Mouse (Mus musculus): ENCODE results near the gene Skap1. TPM values are rescaled to one million over a fixed set of nuclear protein-coding genes. Genes with fewer than 3 reads are reported as not detected.
A peak's percentile ranks its signal among the peaks of the same experiment; 100 is the strongest.

The Skap1 gene
- polyA plus RNA-seq, 1 experiment from 2014 or later: 15.2 TPM

DNA sequence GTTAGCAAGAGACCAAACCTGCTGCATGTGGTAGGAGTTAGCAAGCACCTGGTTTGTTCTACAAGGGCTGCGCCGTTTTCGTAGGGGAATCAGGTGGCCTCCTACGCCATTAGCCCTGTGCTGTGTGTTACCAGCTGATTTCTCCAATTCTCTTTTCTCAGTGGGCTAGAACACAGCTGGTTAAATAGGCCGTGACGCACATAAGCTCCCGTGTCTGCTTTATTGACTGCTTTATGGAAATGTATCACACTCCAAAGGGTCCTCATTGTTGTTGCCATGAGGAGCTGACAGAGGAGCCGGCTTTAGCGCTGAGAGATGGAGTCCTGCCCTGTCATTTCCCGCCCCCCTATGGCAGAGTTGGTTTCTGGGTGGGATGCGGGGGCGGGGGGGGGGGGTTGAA is 230.4 kb downstream of the Skap1 start:
- H3K27me3 ChIP-seq (ENCODE audit: control insufficient read depth, insufficient read depth, low read length): no peaks in the 10 kb centered on the region
- WGBS: 47% methylated on average over 12 of the region's 12 CpGs
- H3K4me3 ChIP-seq (ENCODE audit: low read length): no peak overlapping the region
- no peaks in the 10 kb centered on the region for H3K9me3 ChIP-seq (ENCODE audit: control insufficient read depth, low read length)
- no peak overlapping the region for H3K4me2 ChIP-seq (replicated peaks; ENCODE audit: low read depth, low read length)
- peaks cover 6% of the 10 kb centered on the region; the same call in 1 of the 2 replicates for H3K4me1 ChIP-seq (ENCODE audit: control insufficient read depth, insufficient read depth, low read length)
- 0 out of 2 replicates have a peak, but pooled peaks have one; percentile 21 for ATAC-seq (ENCODE audit: low FRiP score, low TSS enrichment)
- H3K36me3 ChIP-seq (ENCODE audit: control insufficient read depth, insufficient read depth, low read length): no peaks in the 10 kb centered on the region
- H3K27ac ChIP-seq (ENCODE audit: low read depth, low read length): no peak overlapping the region
- no peak overlapping the region for H3K9ac ChIP-seq (ENCODE audit: low read depth, low read length)

GRCm38 (mm10) chr11:96696168-96696727 is 231.9 kb downstream of the Skap1 start:
- no peaks in the 10 kb centered on the region for H3K27me3 ChIP-seq (ENCODE audit: control insufficient read depth, insufficient read depth, low read length)
- no peaks in the 10 kb centered on the region for H3K36me3 ChIP-seq (ENCODE audit: control insufficient read depth, insufficient read depth, low read length)
- H3K27ac ChIP-seq (ENCODE audit: low read depth, low read length): no peak overlapping the region
- WGBS: 59% methylated on average over 15 of the region's 15 CpGs
- H3K9me3 ChIP-seq (ENCODE audit: control insufficient read depth, low read length): no peaks in the 10 kb centered on the region
- H3K9ac ChIP-seq (ENCODE audit: low read depth, low read length): no peak overlapping the region
- H3K4me1 ChIP-seq (ENCODE audit: control insufficient read depth, insufficient read depth, low read length): peaks cover 6% of the 10 kb centered on the region; the same call in 1 of the 2 replicates
- no peak overlapping the region for H3K4me3 ChIP-seq (ENCODE audit: low read length)
- no peak overlapping the region for H3K4me2 ChIP-seq (replicated peaks; ENCODE audit: low read depth, low read length)
- peak; percentile 47 for ATAC-seq (ENCODE audit: low FRiP score, low TSS enrichment)

- Histone ChIP-seq H3K9ac (ENCODE audit: low read depth, low read length) (no peak overlapping the region), H3K36me3 (ENCODE audit: control insufficient read depth, insufficient read depth, low read length) (no peaks in the 10 kb centered on the region), H3K4me3 (ENCODE audit: low read length) (no peak overlapping the region), H3K4me2 (replicated peaks; ENCODE audit: low read depth, low read length) (no peak overlapping the region), H3K27me3 (ENCODE audit: control insufficient read depth, insufficient read depth, low read length) (no peaks in the 10 kb centered on the region), H3K4me1 (ENCODE audit: control insufficient read depth, insufficient read depth, low read length) (peaks cover 6% of the 10 kb centered on the region; the same call in 1 of the 2 replicates), H3K9me3 (ENCODE audit: control insufficient read depth, low read length) (no peaks in the 10 kb centered on the region), H3K27ac (ENCODE audit: low read depth, low read length) (no peak overlapping the region)
- ATAC-seq (ENCODE audit: low FRiP score, low TSS enrichment): 0 out of 2 replicates have a peak, but pooled peaks have one; percentile 26
- 20% methylated on average over 7 of the region's 7 CpGs for WGBS
These were observed 232.6 kb downstream of the Skap1 start for GRCm38 (mm10) chr11:96696842-96697455.

DNA sequence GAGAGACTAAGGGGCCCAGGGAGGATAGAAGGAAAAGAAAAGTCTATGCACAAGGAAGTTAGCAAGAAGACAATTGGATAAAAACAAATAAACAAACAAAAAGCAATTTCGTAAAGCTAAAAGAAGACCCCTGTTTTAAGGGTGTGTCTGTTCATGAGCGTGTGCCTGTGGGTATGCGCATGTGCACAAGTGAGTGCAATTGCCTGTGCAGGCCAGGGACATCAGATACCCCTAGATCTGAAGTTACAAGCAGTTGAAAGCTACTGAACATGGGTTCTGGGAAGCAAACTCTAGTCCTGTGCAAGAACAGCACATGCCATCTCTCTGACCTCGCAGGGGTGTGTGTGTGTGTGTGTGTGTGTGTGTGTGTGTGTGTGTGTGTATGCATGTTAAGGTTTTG is 233.1 kb downstream of the Skap1 start:
- H3K4me3 ChIP-seq (ENCODE audit: low read length): no peak overlapping the region
- H3K9me3 ChIP-seq (ENCODE audit: control insufficient read depth, low read length): no peaks in the 10 kb centered on the region
- 72% methylated on average over 4 of the region's 4 CpGs for WGBS
- no peak overlapping the region for H3K9ac ChIP-seq (ENCODE audit: low read depth, low read length)
- no peak for ATAC-seq (ENCODE audit: low FRiP score, low TSS enrichment)
- no peaks in the 10 kb centered on the region for H3K27me3 ChIP-seq (ENCODE audit: control insufficient read depth, insufficient read depth, low read length)
- H3K36me3 ChIP-seq (ENCODE audit: control insufficient read depth, insufficient read depth, low read length): no peaks in the 10 kb centered on the region
- peaks cover 6% of the 10 kb centered on the region; the same call in 1 of the 2 replicates for H3K4me1 ChIP-seq (ENCODE audit: control insufficient read depth, insufficient read depth, low read length)
- no peak overlapping the region for H3K27ac ChIP-seq (ENCODE audit: low read depth, low read length)
- no peak overlapping the region for H3K4me2 ChIP-seq (replicated peaks; ENCODE audit: low read depth, low read length)

DNA sequence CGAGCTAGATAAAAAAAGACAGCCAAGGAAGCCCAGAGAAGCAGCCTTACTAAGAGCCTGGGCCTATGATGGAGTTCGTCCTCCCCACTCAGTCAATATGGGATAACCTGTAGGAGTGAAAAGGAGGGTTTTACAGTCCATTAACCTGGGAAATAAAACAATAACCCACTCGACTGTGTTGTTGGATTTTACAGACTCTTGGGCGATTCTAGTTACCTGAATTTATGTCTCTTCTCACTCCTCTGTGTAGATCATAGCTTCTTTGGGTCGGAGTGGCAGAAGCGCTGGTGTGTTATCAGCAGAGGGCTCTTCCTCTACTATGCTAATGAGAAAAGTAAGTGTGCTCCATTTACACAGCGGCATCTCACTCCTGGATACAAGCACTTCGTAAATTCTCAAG is 239.4 kb downstream of the Skap1 start:
- Histone ChIP-seq H3K9ac (ENCODE audit: low read depth, low read length) (no peak overlapping the region), H3K4me2 (replicated peaks; ENCODE audit: low read depth, low read length) (no peak overlapping the region), H3K9me3 (ENCODE audit: control insufficient read depth, low read length) (no peaks in the 10 kb centered on the region), H3K27me3 (ENCODE audit: control insufficient read depth, insufficient read depth, low read length) (0 out of 2 replicates have a peak, but pooled peaks cover 5% of the 10 kb centered on the region), H3K4me3 (ENCODE audit: low read length) (no peak overlapping the region), H3K4me1 (ENCODE audit: control insufficient read depth, insufficient read depth, low read length) (peaks cover 8% of the 10 kb centered on the region; the same call in 1 of the 2 replicates), H3K27ac (ENCODE audit: low read depth, low read length) (no peak overlapping the region), H3K36me3 (ENCODE audit: control insufficient read depth, insufficient read depth, low read length) (no peaks in the 10 kb centered on the region)
- 30% methylated on average over 8 of the region's 8 CpGs for WGBS
- ATAC-seq (ENCODE audit: low FRiP score, low TSS enrichment): peak; percentile 60; the same call in 1 of the 2 replicates

GRCm38 (mm10) chr11:96711268-96711667 is 246.9 kb downstream of the Skap1 start:
- Histone ChIP-seq H3K9ac (ENCODE audit: low read depth, low read length) (no peak overlapping the region), H3K27me3 (ENCODE audit: control insufficient read depth, insufficient read depth, low read length) (0 out of 2 replicates have a peak, but pooled peaks cover 5% of the 10 kb centered on the region), H3K9me3 (ENCODE audit: control insufficient read depth, low read length) (no peaks in the 10 kb centered on the region), H3K4me2 (replicated peaks; ENCODE audit: low read depth, low read length) (no peak overlapping the region), H3K4me1 (ENCODE audit: control insufficient read depth, insufficient read depth, low read length) (peaks cover 12% of the 10 kb centered on the region), H3K4me3 (ENCODE audit: low read length) (no peak overlapping the region), H3K27ac (ENCODE audit: low read depth, low read length) (no peak overlapping the region), H3K36me3 (ENCODE audit: control insufficient read depth, insufficient read depth, low read length) (no peaks in the 10 kb centered on the region)
- ATAC-seq (ENCODE audit: low FRiP score, low TSS enrichment): no peak
- WGBS: 42% methylated on average over 5 of the region's 5 CpGs

DNA sequence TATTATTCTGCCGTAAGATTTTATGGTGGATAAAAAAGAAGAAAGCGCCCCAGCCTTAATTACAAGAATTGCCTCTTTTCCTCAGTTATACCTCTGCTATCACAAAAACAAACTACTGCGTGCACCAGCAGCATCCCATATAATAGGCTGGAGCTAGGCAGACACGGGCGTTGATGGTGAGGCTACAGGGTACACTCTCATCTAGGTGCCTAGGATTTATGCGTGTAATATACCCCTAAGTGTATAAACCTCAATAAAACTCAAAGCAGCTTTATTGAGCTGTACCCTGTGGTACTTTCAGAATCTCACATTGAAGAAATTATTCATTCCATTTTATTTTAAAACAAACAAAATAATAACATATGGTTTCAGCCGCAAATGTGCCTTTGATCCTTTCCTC is 247.3 kb downstream of the Skap1 start:
- Histone ChIP-seq H3K36me3 (ENCODE audit: control insufficient read depth, insufficient read depth, low read length) (no peaks in the 10 kb centered on the region), H3K9me3 (ENCODE audit: control insufficient read depth, low read length) (no peaks in the 10 kb centered on the region), H3K4me1 (ENCODE audit: control insufficient read depth, insufficient read depth, low read length) (peaks cover 12% of the 10 kb centered on the region), H3K4me3 (ENCODE audit: low read length) (no peak overlapping the region), H3K27me3 (ENCODE audit: control insufficient read depth, insufficient read depth, low read length) (0 out of 2 replicates have a peak, but pooled peaks cover 5% of the 10 kb centered on the region), H3K9ac (ENCODE audit: low read depth, low read length) (no peak overlapping the region), H3K4me2 (replicated peaks; ENCODE audit: low read depth, low read length) (no peak overlapping the region), H3K27ac (ENCODE audit: low read depth, low read length) (no peak overlapping the region)
- ATAC-seq (ENCODE audit: low FRiP score, low TSS enrichment): no peak
- WGBS: 79% methylated on average over 7 of the region's 7 CpGs

DNA sequence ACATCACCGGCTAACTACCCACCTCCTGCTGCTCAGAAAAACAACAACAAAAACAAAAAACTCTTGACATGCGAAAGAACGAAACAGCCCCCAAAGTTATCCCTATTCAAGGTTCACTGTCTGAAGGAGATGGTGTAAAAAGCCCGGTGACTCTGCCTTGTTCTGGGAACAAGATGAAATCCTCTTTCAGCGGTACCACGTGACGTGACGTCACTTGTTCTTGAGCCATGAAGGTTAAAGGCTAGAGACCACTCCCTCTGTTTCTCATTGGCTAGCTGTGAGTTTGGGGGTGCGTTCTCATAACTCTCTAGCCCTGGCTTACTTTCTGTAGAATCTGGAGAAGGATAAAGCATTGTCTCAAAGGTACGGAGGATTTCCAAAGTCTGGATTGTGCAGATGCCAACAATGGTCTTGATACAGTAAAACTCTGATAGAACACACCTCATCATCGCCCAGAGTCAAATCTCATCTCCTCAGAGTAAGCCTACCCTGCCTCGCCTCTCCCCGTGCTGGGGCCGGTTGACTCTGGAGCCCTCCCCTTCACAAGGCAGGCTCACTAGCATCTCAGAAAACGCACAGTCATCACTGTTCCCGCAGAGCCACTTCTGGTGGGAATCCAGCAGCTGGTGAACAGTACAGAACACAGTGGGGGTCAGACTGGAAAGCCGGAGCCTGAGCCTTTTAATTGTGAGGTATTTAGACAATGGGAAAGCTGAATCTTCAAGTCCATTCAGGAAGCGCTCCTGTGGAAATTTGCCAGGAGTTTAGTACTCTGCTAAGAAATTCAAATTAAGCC is 249.0 kb downstream of the Skap1 start:
- no peaks in the 10 kb centered on the region for H3K36me3 ChIP-seq (ENCODE audit: control insufficient read depth, insufficient read depth, low read length)
- no peak overlapping the region for H3K4me2 ChIP-seq (replicated peaks; ENCODE audit: low read depth, low read length)
- no peaks in the 10 kb centered on the region for H3K27me3 ChIP-seq (ENCODE audit: control insufficient read depth, insufficient read depth, low read length)
- no peaks in the 10 kb centered on the region for H3K9me3 ChIP-seq (ENCODE audit: control insufficient read depth, low read length)
- no peak overlapping the region for H3K4me3 ChIP-seq (ENCODE audit: low read length)
- peaks cover 4% of the 10 kb centered on the region; the same call in 1 of the 2 replicates for H3K4me1 ChIP-seq (ENCODE audit: control insufficient read depth, insufficient read depth, low read length)
- no peak for ATAC-seq (ENCODE audit: low FRiP score, low TSS enrichment)
- no peak overlapping the region for H3K27ac ChIP-seq (ENCODE audit: low read depth, low read length)
- 62% methylated on average over 18 of the region's 18 CpGs for WGBS
- no peak overlapping the region for H3K9ac ChIP-seq (ENCODE audit: low read depth, low read length)

- no peak overlapping the region for H3K4me2 ChIP-seq (replicated peaks; ENCODE audit: low read depth, low read length)
- H3K4me1 ChIP-seq (ENCODE audit: control insufficient read depth, insufficient read depth, low read length): peaks cover 4% of the 10 kb centered on the region; the same call in 1 of the 2 replicates
- no peaks in the 10 kb centered on the region for H3K27me3 ChIP-seq (ENCODE audit: control insufficient read depth, insufficient read depth, low read length)
- no peak overlapping the region for H3K9ac ChIP-seq (ENCODE audit: low read depth, low read length)
- H3K9me3 ChIP-seq (ENCODE audit: control insufficient read depth, low read length): no peaks in the 10 kb centered on the region
- H3K36me3 ChIP-seq (ENCODE audit: control insufficient read depth, insufficient read depth, low read length): no peaks in the 10 kb centered on the region
- no peak overlapping the region for H3K4me3 ChIP-seq (ENCODE audit: low read length)
- H3K27ac ChIP-seq (ENCODE audit: low read depth, low read length): no peak overlapping the region
- ATAC-seq (ENCODE audit: low FRiP score, low TSS enrichment): no peak
- WGBS: 75% methylated on average over 7 of the region's 7 CpGs
These were observed 249.6 kb downstream of the Skap1 start for GRCm38 (mm10) chr11:96714011-96714410.
